23 mouse cellular contexts compared by ENCODE assay signal in genomic region chr13:18462221-18462620, GRCm38 (mm10).
DNase-seq lines count a peak whose midpoint lies in the region; ATAC-seq lines count a peak whose summit lies in the region.
"Had no signal": no experiment of that assay in that cellular context is flagged by ENCODE, and none has a peak within 500 bp of the region (broad histone marks: within the 10 kb centered on the region; RNA-seq: fewer than 3 reads in every experiment).

No protein-coding gene starts in this region.

- H3K27ac ChIP-seq in midbrain, embryonic 13.5 days: peak overlapping the region; percentile 58; the same call in 1 of the 2 replicates
- H3K27ac ChIP-seq in midbrain, embryonic 11.5 days (ENCODE audit: low read depth, low read length): no peak overlapping the region
- H3K27ac ChIP-seq: embryonic facial prominence, embryonic 10.5 days; embryonic facial prominence, embryonic 12.5 days; forebrain, embryonic 13.5 days; forebrain, embryonic 15.5 days had no signal

- no peak overlapping the region for H3K4me3 ChIP-seq in midbrain, embryonic 13.5 days (replicated peaks)
- H3K4me3 ChIP-seq in midbrain, embryonic 11.5 days (ENCODE audit: low read depth, low read length): no peak overlapping the region
- H3K4me3 ChIP-seq: embryonic facial prominence, embryonic 10.5 days; embryonic facial prominence, embryonic 12.5 days; forebrain, embryonic 13.5 days; forebrain, embryonic 15.5 days had no signal

- WGBS in midbrain, embryonic 13.5 days: 10% methylated on average over 4 of the region's 4 CpGs
- 14% methylated on average over 4 of the region's 4 CpGs for WGBS in midbrain, embryonic 11.5 days

- H3K9me3 ChIP-seq in midbrain, embryonic 13.5 days: no peaks in the 10 kb centered on the region
- H3K9me3 ChIP-seq in midbrain, embryonic 11.5 days (ENCODE audit: control insufficient read depth, low read length): no peaks in the 10 kb centered on the region
- H3K9me3 ChIP-seq: embryonic facial prominence, embryonic 10.5 days; embryonic facial prominence, embryonic 12.5 days; forebrain, embryonic 13.5 days; forebrain, embryonic 15.5 days had no signal

- H3K36me3 ChIP-seq in midbrain, embryonic 13.5 days: no peaks in the 10 kb centered on the region
- no peaks in the 10 kb centered on the region for H3K36me3 ChIP-seq in midbrain, embryonic 11.5 days (ENCODE audit: control insufficient read depth, insufficient read depth, low read length)
- H3K36me3 ChIP-seq: embryonic facial prominence, embryonic 10.5 days; embryonic facial prominence, embryonic 12.5 days; forebrain, embryonic 15.5 days had no signal

- ATAC-seq in midbrain, embryonic 13.5 days: no peak
- no peak for ATAC-seq in midbrain, embryonic 11.5 days (ENCODE audit: low FRiP score)
- ATAC-seq in cerebellum, adult (ENCODE audit: insufficient number of reproducible peaks, low FRiP score, low TSS enrichment): no peak
- ATAC-seq: CD4-positive, CD25-positive, alpha-beta regulatory T cell, adult 4 months; forebrain, embryonic 13.5 days; forebrain, embryonic 15.5 days had no signal

- peaks cover 6% of the 10 kb centered on the region; the same call in 1 of the 2 replicates for H3K4me1 ChIP-seq in midbrain, embryonic 13.5 days (replicated peaks)
- H3K4me1 ChIP-seq in midbrain, embryonic 11.5 days (ENCODE audit: control insufficient read depth, insufficient read depth, low read length): no peaks in the 10 kb centered on the region
- H3K4me1 ChIP-seq: embryonic facial prominence, embryonic 10.5 days; embryonic facial prominence, embryonic 12.5 days had no signal

- no peak overlapping the region for H3K9ac ChIP-seq in midbrain, embryonic 13.5 days (replicated peaks)
- H3K9ac ChIP-seq in midbrain, embryonic 11.5 days (ENCODE audit: low read length): no peak overlapping the region
- H3K9ac ChIP-seq: embryonic facial prominence, embryonic 12.5 days; forebrain, embryonic 13.5 days; forebrain, embryonic 15.5 days had no signal

- no peak overlapping the region for H3K4me2 ChIP-seq in midbrain, embryonic 13.5 days (replicated peaks)
- H3K4me2 ChIP-seq in midbrain, embryonic 11.5 days: no peak overlapping the region
- H3K4me2 ChIP-seq: embryonic facial prominence, embryonic 12.5 days; forebrain, embryonic 13.5 days; forebrain, embryonic 15.5 days had no signal

- no peak for DNase-seq in midbrain, embryonic 11.5 days (ENCODE audit: low spot score, missing footprints)
- DNase-seq in ES-CJ7 (ENCODE audit: low read depth, low spot score): peak; percentile 49
- peak; percentile 71 for DNase-seq in ZHBTc4 (ENCODE audit: low read depth, low spot score)
- peak; percentile 68 for DNase-seq in retina, embryonic 14.5 days (ENCODE audit: low spot score)
- no peak for DNase-seq in layer of hippocampus, adult 9-11 months
- DNase-seq in adrenal gland, postnatal 25 days: no peak
- DNase-seq: adrenal gland, adult 2 months; adrenal gland, postnatal 10 days; adrenal gland, postnatal 36 days; B cell, adult 2 months; cerebellum, adult 11-12 months; cerebellum, adult 2 months; cerebellum, adult 9-10 months; cerebellum, postnatal 10 days; cerebellum, postnatal 25 days had no signal

- H3K27me3 ChIP-seq in midbrain, embryonic 13.5 days: no peaks in the 10 kb centered on the region
- H3K27me3 ChIP-seq in midbrain, embryonic 11.5 days (ENCODE audit: control insufficient read depth, insufficient read depth, low read length): no peaks in the 10 kb centered on the region
- H3K27me3 ChIP-seq: CH12.LX; embryonic facial prominence, embryonic 12.5 days; forebrain, embryonic 13.5 days; forebrain, embryonic 15.5 days had no signal

Comparison
In these comparisons a context has a peak if more than half of its experiments do, and no peak if none do; other contexts are left out.
1. DNase-seq: peak in ES-CJ7 (single experiment), ZHBTc4 (single experiment) and retina, embryonic 14.5 days (single experiment); none in midbrain, embryonic 11.5 days (single experiment), layer of hippocampus, adult 9-11 months (single experiment) and adrenal gland, postnatal 25 days (single experiment).